Mouse (Mus musculus): ENCODE data around the gene Igf2r.

Igf2r gene

GRCm38 (mm10) chr17:12671029-12671605, 98.3 kb downstream of the Igf2r start:
- no peak for DNase-seq (ENCODE audit: low spot score)

GRCm38 (mm10) chr17:12669363-12669679, 100.1 kb downstream of the Igf2r start:
- no peak for DNase-seq (ENCODE audit: low spot score)

GRCm38 (mm10) chr17:12668478-12669362, 100.7 kb downstream of the Igf2r start:
- DNase-seq (ENCODE audit: low spot score), result no peak

- no peak for DNase-seq (ENCODE audit: low spot score)
These were observed 105.3 kb downstream of the Igf2r start for GRCm38 (mm10) chr17:12664156-12664555.

- no peak for DNase-seq (ENCODE audit: low spot score)
These were observed 108.7 kb downstream of the Igf2r start for GRCm38 (mm10) chr17:12660572-12661260.

- no peak for DNase-seq (ENCODE audit: low spot score)
These were observed 110.2 kb downstream of the Igf2r start for GRCm38 (mm10) chr17:12659233-12659632.

GRCm38 (mm10) chr17:12658784-12659183, 110.7 kb downstream of the Igf2r start:
- DNase-seq (ENCODE audit: low spot score), result no peak

GRCm38 (mm10) chr17:12655826-12656225, 113.6 kb downstream of the Igf2r start:
- DNase-seq (ENCODE audit: low spot score), result no peak

GRCm38 (mm10) chr17:12654061-12654460, 115.4 kb downstream of the Igf2r start:
- DNase-seq (ENCODE audit: low spot score), result no peak

- no peak for DNase-seq (ENCODE audit: low spot score)
These were observed 116.9 kb downstream of the Igf2r start for GRCm38 (mm10) chr17:12652604-12653003.

GRCm38 (mm10) chr17:12645461-12645860, 124.0 kb downstream of the Igf2r start:
- DNase-seq (ENCODE audit: low spot score), result no peak

- DNase-seq (ENCODE audit: low spot score), result no peak
These were observed 128.4 kb downstream of the Igf2r start for GRCm38 (mm10) chr17:12641087-12641486.

- DNase-seq (ENCODE audit: low spot score), result no peak
These were observed 129.9 kb downstream of the Igf2r start for GRCm38 (mm10) chr17:12639585-12639984.

GRCm38 (mm10) chr17:12634814-12635213, 134.7 kb downstream of the Igf2r start:
- no peak for DNase-seq (ENCODE audit: low spot score)

All from spleen, adult 12 weeks (tissue).